Mouse (Mus musculus) liver, adult (tissue): ENCODE data around the gene Lrrfip2.

ENCODE experiments used
- GATA4 ChIP-seq: IDR thresholded peaks from 2 replicates; pipeline ENCODE4 v1.6.1; 2014; ENCODE audit warnings: mild to moderate bottlenecking, low read length; ENCODE audit not compliant: insufficient replicate concordance

Gene Lrrfip2

DNA sequence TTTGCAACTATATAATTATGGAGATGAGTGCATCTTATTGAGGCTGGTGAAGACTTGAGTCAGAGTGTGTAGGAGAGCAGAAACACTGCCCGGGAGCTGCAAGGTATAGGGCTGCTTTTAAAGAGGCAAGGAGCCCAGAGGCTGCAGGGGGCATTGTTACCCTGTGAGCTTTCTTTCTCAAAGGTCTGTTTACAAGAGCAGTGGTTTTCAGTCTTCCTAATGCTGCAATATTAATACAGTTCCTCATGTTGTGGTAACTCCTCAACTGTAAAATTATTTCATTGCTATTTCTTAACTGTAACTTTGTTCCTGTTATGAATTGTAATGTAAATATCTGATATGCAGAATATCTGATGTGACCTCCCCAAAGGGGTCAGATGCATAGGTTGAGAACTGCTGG lies 104.2 kb downstream of the Lrrfip2 start:
- TF ChIP-seq GATA4 = no peak

- TF ChIP-seq GATA4 = no peak
These were observed 106.0 kb downstream of the Lrrfip2 start for GRCm38 (mm10) chr9:111223406-111223805.

- no peak for TF ChIP-seq GATA4
These were observed 111.1 kb downstream of the Lrrfip2 start for GRCm38 (mm10) chr9:111228446-111228845.

DNA sequence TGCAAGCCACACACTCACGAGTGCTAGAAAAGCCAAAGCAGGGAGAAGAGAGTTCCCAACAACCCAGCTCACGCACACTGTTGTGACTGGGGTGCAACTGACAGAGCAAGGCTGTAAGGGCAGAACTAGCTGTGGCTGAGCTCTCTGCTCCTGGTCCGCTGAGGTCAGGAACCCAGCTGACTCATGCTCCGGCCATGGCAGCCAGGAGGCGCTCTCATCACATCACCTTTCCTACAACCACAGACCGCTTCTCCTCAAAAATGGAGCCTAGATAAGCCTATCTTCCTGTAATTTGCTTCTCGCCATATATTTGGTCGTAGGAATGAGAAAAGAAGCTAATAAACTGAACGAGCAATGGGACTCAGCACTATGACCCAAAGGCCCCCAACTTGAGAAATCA lies 117.3 kb downstream of the Lrrfip2 start:
- TF ChIP-seq GATA4 = no peak

- no peak for TF ChIP-seq GATA4
These were observed 120.3 kb downstream of the Lrrfip2 start for GRCm38 (mm10) chr9:111237726-111238125.

DNA sequence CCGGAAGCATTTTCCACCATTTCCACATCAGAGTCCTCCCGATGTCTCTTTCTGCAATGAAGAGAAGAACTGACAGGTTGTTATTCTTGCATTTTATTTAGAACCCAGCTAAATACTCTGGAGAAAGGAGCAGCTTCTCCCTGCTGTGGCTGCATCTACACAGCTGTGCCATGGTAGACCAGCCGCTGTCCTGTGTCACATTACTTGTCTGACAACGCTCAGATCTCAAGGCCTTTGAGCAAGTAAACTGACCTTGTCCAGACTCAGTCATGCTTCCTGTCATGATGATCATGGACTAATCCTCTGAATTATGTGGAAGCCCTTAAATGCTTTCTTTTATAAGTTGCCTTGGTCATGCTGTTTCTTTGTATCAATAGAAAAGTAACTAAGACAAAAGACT lies 122.4 kb downstream of the Lrrfip2 start:
- no peak for TF ChIP-seq GATA4

DNA sequence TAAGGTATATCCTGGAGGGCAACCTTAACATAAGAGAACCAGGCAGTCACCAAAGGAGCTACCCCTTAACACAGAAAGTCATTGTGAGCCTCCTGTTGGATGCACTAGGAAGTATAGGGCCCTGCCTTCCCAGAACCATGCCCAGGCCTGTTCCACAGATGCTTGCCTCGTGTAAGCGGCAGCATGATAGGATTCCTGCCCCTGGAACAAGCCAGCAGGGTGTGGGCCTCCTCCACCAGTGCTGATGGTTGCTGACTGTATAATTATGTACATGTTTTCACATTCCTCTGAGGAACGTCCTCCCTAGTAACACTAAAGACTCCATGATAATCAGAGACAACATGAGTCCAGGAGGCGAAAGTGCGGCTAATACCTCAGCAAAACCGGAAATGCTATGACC lies 126.0 kb downstream of the Lrrfip2 start:
- TF ChIP-seq GATA4 = no peak

DNA sequence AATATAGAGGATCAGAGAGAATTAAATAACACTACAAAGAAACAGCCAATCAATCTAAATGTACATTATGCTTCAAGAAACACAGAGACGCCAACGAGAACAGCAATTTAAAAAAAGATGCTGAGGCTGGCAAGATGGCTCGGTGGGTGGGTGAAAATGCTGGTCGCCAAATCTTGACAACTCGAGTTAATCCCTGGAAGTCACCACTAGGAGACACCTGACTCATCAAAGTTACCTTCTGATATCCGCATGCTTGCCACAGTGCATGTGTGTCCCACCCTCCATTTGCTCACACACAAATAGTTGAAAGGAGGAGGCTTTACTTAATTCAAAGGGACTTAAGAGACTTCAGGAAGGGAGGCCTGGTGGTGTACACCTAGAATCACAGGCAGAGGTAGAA lies 128.2 kb downstream of the Lrrfip2 start:
- TF ChIP-seq GATA4 = no peak

DNA sequence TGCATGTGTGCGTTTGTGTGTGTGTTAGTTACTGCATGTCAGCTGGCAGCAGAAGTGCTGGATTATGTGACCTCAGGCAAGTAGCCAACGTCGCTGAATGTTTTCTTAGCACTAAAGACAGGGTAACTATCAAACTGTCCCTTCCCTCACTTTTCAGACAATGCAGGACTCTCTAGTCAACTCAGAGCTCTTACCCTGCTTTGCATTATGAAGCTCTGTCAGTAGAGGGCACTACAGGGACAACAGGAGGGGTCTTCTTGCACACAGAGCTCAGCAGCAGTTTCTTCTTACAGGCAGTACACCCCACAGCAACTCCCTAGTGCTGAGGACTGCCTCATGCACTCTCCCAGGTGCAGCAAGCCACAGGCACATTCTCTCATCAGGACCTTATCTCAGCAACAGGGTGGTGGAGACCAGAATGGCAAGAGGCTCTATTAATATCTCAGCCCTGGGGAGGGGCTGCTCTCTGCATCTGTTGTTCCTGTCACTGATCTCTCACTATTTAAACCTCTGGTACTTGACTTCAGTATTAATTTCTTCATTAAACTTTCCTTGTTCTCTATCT lies 130.4 kb downstream of the Lrrfip2 start:
- no peak for TF ChIP-seq GATA4

DNA sequence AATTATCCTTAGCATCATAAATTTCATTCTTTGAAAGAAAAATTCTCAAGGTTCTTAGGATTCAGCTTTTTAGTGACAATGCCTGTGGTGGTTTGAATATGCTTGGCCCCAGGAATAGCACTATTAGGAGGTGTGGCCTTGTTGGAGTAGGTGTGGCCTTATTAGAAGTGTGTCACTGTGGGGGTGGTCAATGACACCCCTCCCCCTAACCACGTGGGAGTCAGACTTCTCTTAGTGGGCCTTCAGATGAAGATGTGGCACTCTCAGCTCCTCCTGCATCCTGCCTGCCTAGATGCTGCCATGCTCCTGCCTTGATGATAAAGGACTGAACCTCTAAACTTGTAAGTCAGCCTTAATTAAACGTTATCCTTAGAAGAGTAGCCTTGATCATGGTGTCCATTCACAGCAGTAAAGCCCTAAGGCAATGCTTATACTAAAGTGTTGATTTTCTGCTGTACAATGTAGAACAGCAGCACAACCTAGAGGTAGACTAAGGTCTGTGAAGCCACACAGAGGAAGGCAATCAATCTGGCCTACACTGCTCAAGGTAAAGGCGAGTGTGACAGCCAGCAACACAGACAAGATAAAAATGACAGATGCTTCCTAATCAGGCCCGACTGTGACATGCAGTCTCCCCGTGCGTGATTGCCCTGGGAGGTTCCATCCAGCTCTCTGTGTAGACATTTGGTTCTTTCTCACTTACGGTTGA lies 134.9 kb downstream of the Lrrfip2 start:
- no peak for TF ChIP-seq GATA4

- TF ChIP-seq GATA4 = 0 out of 2 replicates have a peak, but pooled peaks have one; percentile 18
These were observed 143.1 kb downstream of the Lrrfip2 start for GRCm38 (mm10) chr9:111260360-111260985.

DNA sequence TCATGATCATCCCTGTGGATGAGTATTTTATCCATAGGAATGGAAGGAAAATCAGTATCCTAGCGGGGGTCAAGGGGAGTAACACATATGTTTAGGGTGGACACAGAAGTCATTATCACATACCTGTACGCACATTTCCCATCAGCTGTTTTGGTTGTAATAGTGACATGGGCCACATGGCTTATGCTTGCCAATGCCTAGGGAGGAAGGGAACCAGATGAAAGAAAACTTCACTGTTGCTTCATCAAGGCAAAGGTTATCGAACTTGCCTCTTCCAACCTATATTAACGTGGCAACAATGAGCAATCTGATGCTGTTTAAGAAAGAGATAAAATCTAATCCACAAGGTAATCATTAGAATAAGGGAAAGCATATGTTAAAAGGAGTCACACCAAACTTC lies 144.0 kb downstream of the Lrrfip2 start:
- no peak for TF ChIP-seq GATA4

- no peak for TF ChIP-seq GATA4
These were observed 150.6 kb downstream of the Lrrfip2 start for GRCm38 (mm10) chr9:111267998-111268397.

DNA sequence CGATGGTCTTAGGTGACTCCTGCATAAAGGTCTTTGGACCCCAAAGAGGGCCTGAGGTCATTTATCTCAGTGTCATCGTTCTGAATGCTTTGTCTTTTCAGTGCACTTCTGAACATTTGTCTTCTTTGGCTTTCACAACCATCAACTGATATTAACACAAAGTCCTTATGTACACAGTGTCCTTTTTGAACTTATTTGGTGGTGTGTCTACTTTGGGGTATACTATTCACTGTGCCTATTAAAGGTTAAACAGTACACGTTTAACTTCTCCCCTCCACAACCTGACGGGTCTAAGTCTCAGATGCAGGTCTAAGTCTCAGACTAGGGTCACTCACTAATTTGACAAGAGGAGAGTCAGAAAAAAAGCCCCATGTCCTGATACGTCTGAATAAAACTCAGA lies 153.2 kb downstream of the Lrrfip2 start:
- no peak for TF ChIP-seq GATA4

- no peak for TF ChIP-seq GATA4
These were observed 153.7 kb downstream of the Lrrfip2 start for GRCm38 (mm10) chr9:111271056-111271433.

GRCm38 (mm10) chr9:111271434-111272160 lies 154.2 kb downstream of the Lrrfip2 start, which contains the start of the genes Mlh1 and Epm2aip1:
Gene Mlh1, minus strand, starts transcription at chr9:111271791.
Gene Epm2aip1, plus strand, starts transcription at chr9:111271929.
- no peak; the same call in 1 of the 2 replicates for TF ChIP-seq GATA4
